Mouse (Mus musculus) embryonic facial prominence, embryonic 11.5 days (tissue): ENCODE results near the gene Adgrv1. TPM values are rescaled to one million over a fixed set of nuclear protein-coding genes. Genes with fewer than 3 reads are reported as not detected.
"Not testable (repeated sequence)": the region's sequence is repeated elsewhere in the genome, so short reads cannot be mapped to it uniquely, and the experiment has no call there.

ENCODE experiments used
- ATAC-seq: fragments of 200-750 bp; cut with Nextera tagmentation; replicated peaks from 2 replicates; pipeline ENCODE4 v1.8.0; 2017; ENCODE audit warnings: low read depth; ENCODE audit not compliant: insufficient number of reproducible peaks, low FRiP score, low TSS enrichment
- DNase-seq: peaks from one replicate; pipeline ENCODE4 v3.0.0-alpha.2; 2015; ENCODE audit warnings: low spot score
- H3K27ac ChIP-seq: fragments of 300-500 bp; sonication (generic); replicated peaks from 2 replicates; pipeline ENCODE4 v1.5.1; 2014; ENCODE audit warnings: mild to moderate bottlenecking, low read depth, low read length, control low read depth
- H3K27me3 ChIP-seq: fragments of 300-500 bp; sonication (generic); 2 replicates; pipeline ENCODE4 v1.6.1; 2014; ENCODE audit warnings: mild to moderate bottlenecking, low read length, moderate library complexity, mixed read lengths; ENCODE audit not compliant: control insufficient read depth, insufficient read depth
- H3K36me3 ChIP-seq: fragments of 300-500 bp; sonication (generic); replicated peaks from 2 replicates; pipeline ENCODE4 v1.6.1; 2014; ENCODE audit warnings: low read depth, mild to moderate bottlenecking, low read length, moderate library complexity, mixed read lengths; ENCODE audit not compliant: control insufficient read depth, insufficient read depth
- H3K4me1 ChIP-seq: fragments of 300-500 bp; sonication (generic); 2 replicates; pipeline ENCODE4 v1.6.1; 2014; ENCODE audit warnings: low read length, mixed read lengths; ENCODE audit not compliant: control insufficient read depth, insufficient read depth
- H3K4me2 ChIP-seq: fragments of 300-500 bp; sonication (generic); 2 replicates; pipeline ENCODE4 v1.6.1; 2014; ENCODE audit warnings: low read depth, mild to moderate bottlenecking, control low read depth, low read length, moderate library complexity
- H3K4me3 ChIP-seq: fragments of 300-500 bp; sonication (generic); 2 replicates; pipeline ENCODE4 v1.5.1; 2014; ENCODE audit warnings: low read depth, low read length, control low read depth
- H3K9ac ChIP-seq: fragments of 300-500 bp; sonication (generic); replicated peaks from 2 replicates; pipeline ENCODE4 v1.6.1; 2014; ENCODE audit warnings: mild to moderate bottlenecking, control low read depth, low read length
- H3K9me3 ChIP-seq: fragments of 300-500 bp; sonication (generic); replicated peaks from 2 replicates; pipeline ENCODE4 v1.6.1; 2016; ENCODE audit warnings: mild to moderate bottlenecking, low read length, inconsistent platforms, mixed read lengths; ENCODE audit not compliant: control insufficient read depth
- WGBS: fragments of 180-500 bp; shearing (Covaris S2); extraction: QIAGEN DNeasy Blood & Tissue Kit; methylation state at CpG from one replicate; pipeline ENCODE4 v1.1.7; 2014; 5-methylcytosine and 5-hydroxymethylcytosine counted together
- polyA plus RNA-seq: library from polyadenylated mRNA; unstranded; fragments of >200 nt; fragmentation: Nextera tagmentation; extraction: Ambion mirVana; gene quantifications from 2 replicates; pipeline ENCODE4 v1.2.1, GENCODE M21; 2014

Gene Adgrv1
- polyA plus RNA-seq, 1 experiment from 2014 or later = 8.0 TPM

GRCm38 (mm10) chr13:81640881-81641280 lies 7.9 kb upstream of the Adgrv1 start:
- DNase-seq = peak; percentile 34
- Histone ChIP-seq H3K4me2 (no peak overlapping the region), H3K27ac (peak overlapping the region; percentile 20; the same call in 1 of the 2 replicates), H3K9ac (no peak overlapping the region), H3K9me3 (no peaks in the 10 kb centered on the region), H3K4me3 (no peak overlapping the region), H3K4me1 (no peaks in the 10 kb centered on the region; the same call in 1 of the 2 replicates), H3K27me3 (no peaks in the 10 kb centered on the region), H3K36me3 (no peaks in the 10 kb centered on the region)
- 32% methylated on average over 6 of the region's 6 CpGs for WGBS
- ATAC-seq = no peak

DNA sequence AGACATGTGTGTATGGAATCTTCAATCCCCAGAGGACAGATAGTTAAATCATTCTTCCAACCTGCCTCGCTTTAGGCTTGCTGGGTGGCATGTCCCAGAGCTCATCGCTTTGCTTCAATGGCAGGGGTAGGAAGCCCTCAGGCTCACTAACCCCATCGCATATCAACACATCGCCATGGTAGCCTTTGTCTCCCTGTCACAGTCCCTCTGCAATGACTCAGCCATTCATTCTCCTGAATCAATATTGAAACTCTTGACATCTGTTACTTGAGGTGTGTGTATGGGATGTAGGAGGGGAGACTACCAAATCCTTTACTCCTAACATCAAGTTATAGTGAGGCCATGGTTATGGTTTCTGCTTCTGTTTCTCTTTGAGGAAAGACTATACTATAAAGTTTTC lies 6.7 kb upstream of the Adgrv1 start:
- Histone ChIP-seq H3K9me3 (no peaks in the 10 kb centered on the region), H3K27me3 (no peaks in the 10 kb centered on the region), H3K27ac (no peak overlapping the region), H3K4me1 (no peaks in the 10 kb centered on the region; the same call in 1 of the 2 replicates), H3K9ac (no peak overlapping the region), H3K4me3 (no peak overlapping the region), H3K4me2 (no peak overlapping the region), H3K36me3 (no peaks in the 10 kb centered on the region)
- DNase-seq = no peak
- peak; percentile 42; the same call in 1 of the 2 replicates for ATAC-seq
- 15% methylated on average over 4 of the region's 4 CpGs for WGBS

GRCm38 (mm10) chr13:81630566-81630965 lies 2.4 kb downstream of the Adgrv1 start:
- Histone ChIP-seq H3K4me2 (no peak overlapping the region), H3K4me1 (no peaks in the 10 kb centered on the region), H3K36me3 (no peaks in the 10 kb centered on the region), H3K27ac (no peak overlapping the region), H3K9me3 (no peaks in the 10 kb centered on the region), H3K9ac (no peak overlapping the region), H3K4me3 (no peak overlapping the region), H3K27me3 (no peaks in the 10 kb centered on the region)
- 30% methylated on average over 5 of the region's 5 CpGs for WGBS
- DNase-seq (peak; percentile 8), ATAC-seq (no peak)

GRCm38 (mm10) chr13:81629395-81629794 lies 3.6 kb downstream of the Adgrv1 start:
- Histone ChIP-seq H3K4me3 (no peak overlapping the region), H3K9ac (no peak overlapping the region), H3K4me2 (no peak overlapping the region), H3K4me1 (no peaks in the 10 kb centered on the region), H3K9me3 (no peaks in the 10 kb centered on the region), H3K27ac (no peak overlapping the region), H3K36me3 (no peaks in the 10 kb centered on the region), H3K27me3 (no peaks in the 10 kb centered on the region)
- peak; percentile 42 for ATAC-seq
- 38% methylated on average over 3 of the region's 3 CpGs for WGBS
- peak; percentile 30 for DNase-seq

DNA sequence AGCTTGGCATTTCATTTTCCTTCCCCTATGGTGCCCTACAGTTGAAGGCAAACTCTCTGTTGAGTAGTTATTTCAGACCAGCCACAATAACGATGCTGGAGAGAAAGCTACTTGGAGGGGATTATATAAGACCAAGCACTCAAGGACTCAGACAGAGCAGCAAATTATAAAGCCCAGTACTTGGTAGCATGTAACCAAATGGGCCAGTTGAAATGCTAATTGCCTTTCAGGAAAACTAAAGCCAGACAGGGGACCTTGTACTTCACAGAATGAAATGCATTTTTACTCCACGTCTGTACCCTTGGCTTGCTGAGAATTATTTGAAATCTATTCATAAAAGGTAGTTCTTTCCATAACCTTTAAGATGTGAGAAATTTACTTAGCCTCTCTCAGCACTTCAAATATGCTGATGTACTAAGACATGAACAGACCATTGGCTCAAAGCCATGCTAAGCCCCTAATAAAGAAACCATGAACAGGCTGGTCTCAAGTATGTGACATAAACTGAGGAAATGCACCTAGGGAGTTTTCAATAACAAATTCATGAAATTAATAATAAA lies 4.2 kb downstream of the Adgrv1 start:
- Histone ChIP-seq H3K4me2 (no peak overlapping the region), H3K4me3 (no peak overlapping the region), H3K9me3 (no peaks in the 10 kb centered on the region), H3K27ac (no peak overlapping the region), H3K36me3 (no peaks in the 10 kb centered on the region), H3K4me1 (no peaks in the 10 kb centered on the region), H3K9ac (no peak overlapping the region), H3K27me3 (no peaks in the 10 kb centered on the region)
- ATAC-seq (no peak), DNase-seq (peak; percentile 11)
- 39% methylated on average over 2 of the region's 2 CpGs for WGBS

- not testable (repeated sequence) for H3K4me2 ChIP-seq, ATAC-seq, H3K27ac ChIP-seq
Measured at GRCm38 (mm10) chr13:81627861-81628260, 5.1 kb downstream of the Adgrv1 start.

GRCm38 (mm10) chr13:81610349-81610748 lies 22.6 kb downstream of the Adgrv1 start:
- WGBS = 88% methylated on average over 4 of the region's 4 CpGs
- Histone ChIP-seq H3K9ac (no peak overlapping the region), H3K4me3 (no peak overlapping the region), H3K27ac (no peak overlapping the region), H3K36me3 (no peaks in the 10 kb centered on the region), H3K4me1 (no peaks in the 10 kb centered on the region), H3K27me3 (no peaks in the 10 kb centered on the region), H3K9me3 (no peaks in the 10 kb centered on the region), H3K4me2 (no peak overlapping the region)
- DNase-seq (no peak), ATAC-seq (no peak)

More at GRCm38 (mm10) chr13:81627861-81628260, 5.1 kb downstream of the Adgrv1 start:
- DNase-seq, H3K36me3 ChIP-seq, H3K9ac ChIP-seq, H3K4me1 ChIP-seq, H3K9me3 ChIP-seq, H3K27me3 ChIP-seq, H3K4me3 ChIP-seq: not testable (repeated sequence)
- 68% methylated on average over 1 of the region's 1 CpGs for WGBS

- Histone ChIP-seq H3K9me3 (no peaks in the 10 kb centered on the region), H3K9ac (no peak overlapping the region), H3K4me2 (no peak overlapping the region), H3K4me1 (no peaks in the 10 kb centered on the region), H3K36me3 (no peaks in the 10 kb centered on the region), H3K4me3 (no peak overlapping the region), H3K27ac (no peak overlapping the region), H3K27me3 (no peaks in the 10 kb centered on the region)
- WGBS = 82% methylated on average over 2 of the region's 2 CpGs
- ATAC-seq (no peak), DNase-seq (no peak)
Measured at GRCm38 (mm10) chr13:81606991-81607390, 26.0 kb downstream of the Adgrv1 start.
